Mouse (Mus musculus): ENCODE results near the gene Rmdn2. TPM values are rescaled to one million over a fixed set of nuclear protein-coding genes. Genes with fewer than 3 reads are reported as not detected.

The Rmdn2 gene
- polyA plus RNA-seq, 1 experiment from 2014 or later, result 7.2 TPM

- TF ChIP-seq CTCF (IDR thresholded peaks at IDR 0.05; ENCODE audit: low read depth), result 0 out of 2 replicates have a peak, but pooled peaks have one; percentile 1
- peak; percentile 77 for TF ChIP-seq EP300 (optimal IDR thresholded peaks at IDR 0.05)
- no peak for DNase-seq (ENCODE audit: low spot score)
- no peak overlapping the region for H3K4me3 ChIP-seq (ENCODE audit: low read depth, low read length)
- 0 out of 2 replicates have a peak, but pooled peaks cover 6% of the 10 kb centered on the region for H3K4me1 ChIP-seq (replicated peaks; ENCODE audit: control insufficient read depth, insufficient read depth)
- peak; percentile 74; the same call in 1 of the 2 replicates for ATAC-seq (ENCODE audit: low FRiP score, low TSS enrichment)
- H3K27ac ChIP-seq (replicated peaks), result peak overlapping the region; percentile 49
- WGBS, result 18% methylated on average over 16 of the region's 16 CpGs
- no peaks in the 10 kb centered on the region for H3K9me3 ChIP-seq (ENCODE audit: control insufficient read depth, low read length)
- no peaks in the 10 kb centered on the region for H3K36me3 ChIP-seq (ENCODE audit: control insufficient read depth, insufficient read depth, low read length)
- H3K9ac ChIP-seq (ENCODE audit: low read length), result no peak overlapping the region
- H3K4me2 ChIP-seq (replicated peaks; ENCODE audit: low read depth), result peak overlapping the region; percentile 41
- no peaks in the 10 kb centered on the region for H3K27me3 ChIP-seq (ENCODE audit: control insufficient read depth, insufficient read depth, low read length)
Observed at GRCm38 (mm10) chr17:79728585-79729503, 117.2 kb downstream of the Rmdn2 start.

DNA sequence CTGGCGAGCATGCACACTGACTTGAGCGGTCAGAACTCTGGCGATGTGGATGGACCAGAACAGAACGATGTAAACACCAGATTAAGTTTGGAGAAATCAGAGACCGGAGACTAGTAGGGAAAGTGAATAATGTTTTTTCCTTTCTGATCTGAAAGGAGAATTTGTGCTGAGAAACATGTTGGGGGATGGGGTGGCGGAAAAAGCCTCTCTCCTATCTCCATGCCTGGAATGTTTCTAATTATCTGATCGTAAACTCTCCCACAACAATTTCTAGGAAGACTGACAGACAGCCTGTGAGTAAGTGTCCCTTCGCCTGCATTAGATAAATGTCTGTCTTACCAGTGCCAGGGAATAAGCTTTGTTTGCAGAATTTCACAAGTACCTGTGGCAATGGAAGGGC is 119.3 kb downstream of the Rmdn2 start:
- Histone ChIP-seq H3K9me3 (ENCODE audit: control insufficient read depth, low read length) (no peaks in the 10 kb centered on the region), H3K9ac (ENCODE audit: low read length) (no peak overlapping the region), H3K27me3 (ENCODE audit: control insufficient read depth, insufficient read depth, low read length) (no peaks in the 10 kb centered on the region), H3K27ac (replicated peaks) (no peak overlapping the region), H3K4me2 (replicated peaks; ENCODE audit: low read depth) (no peak overlapping the region), H3K4me3 (ENCODE audit: low read depth, low read length) (no peak overlapping the region), H3K36me3 (ENCODE audit: control insufficient read depth, insufficient read depth, low read length) (no peaks in the 10 kb centered on the region), H3K4me1 (replicated peaks; ENCODE audit: control insufficient read depth, insufficient read depth) (0 out of 2 replicates have a peak, but pooled peaks cover 6% of the 10 kb centered on the region)
- WGBS, result 47% methylated on average over 8 of the region's 8 CpGs
- ATAC-seq (ENCODE audit: low FRiP score, low TSS enrichment) (no peak), DNase-seq (ENCODE audit: low spot score) (no peak)
- no peak for TF ChIP-seq EP300 (optimal IDR thresholded peaks at IDR 0.05)

- H3K9me3 ChIP-seq (ENCODE audit: control insufficient read depth, low read length), result no peaks in the 10 kb centered on the region
- no peak overlapping the region for H3K9ac ChIP-seq (ENCODE audit: low read length)
- no peak for ATAC-seq (ENCODE audit: low FRiP score, low TSS enrichment)
- H3K4me3 ChIP-seq (ENCODE audit: low read depth, low read length), result no peak overlapping the region
- no peak overlapping the region for H3K27ac ChIP-seq (replicated peaks)
- no peaks in the 10 kb centered on the region for H3K27me3 ChIP-seq (ENCODE audit: control insufficient read depth, insufficient read depth, low read length)
- no peak for TF ChIP-seq EP300 (optimal IDR thresholded peaks at IDR 0.05)
- TF ChIP-seq CTCF (IDR thresholded peaks at IDR 0.05; ENCODE audit: low read depth), result no peak
- H3K36me3 ChIP-seq (ENCODE audit: control insufficient read depth, insufficient read depth, low read length), result no peaks in the 10 kb centered on the region
- H3K4me2 ChIP-seq (replicated peaks; ENCODE audit: low read depth), result no peak overlapping the region
- DNase-seq (ENCODE audit: low spot score), result no peak
- H3K4me1 ChIP-seq (replicated peaks; ENCODE audit: control insufficient read depth, insufficient read depth), result 0 out of 2 replicates have a peak, but pooled peaks cover 5% of the 10 kb centered on the region
- WGBS, result 42% methylated on average over 4 of the region's 4 CpGs
Observed at GRCm38 (mm10) chr17:79733039-79733438, 121.4 kb downstream of the Rmdn2 start.

DNA sequence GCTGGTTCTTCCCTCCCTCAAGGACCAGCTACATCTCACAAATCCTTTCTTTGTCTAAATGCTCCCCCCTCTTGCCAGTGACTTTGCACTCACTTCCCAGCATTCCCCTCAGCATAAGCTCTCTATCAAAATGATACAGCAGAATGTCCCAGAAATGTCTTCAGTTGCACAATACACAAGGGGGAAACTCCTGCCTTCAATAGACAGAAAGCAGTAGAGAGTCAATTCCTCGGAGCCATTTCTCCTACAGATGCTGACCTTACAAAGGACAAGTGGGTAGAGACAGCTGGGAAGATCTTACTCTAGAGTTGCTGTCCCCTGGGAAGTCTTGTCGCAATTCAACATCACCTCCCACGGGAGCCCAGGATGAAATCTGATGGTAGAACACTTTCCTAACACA is 125.9 kb downstream of the Rmdn2 start:
- no peak overlapping the region for H3K4me3 ChIP-seq (ENCODE audit: low read depth, low read length)
- no peak for TF ChIP-seq EP300 (optimal IDR thresholded peaks at IDR 0.05)
- TF ChIP-seq CTCF (IDR thresholded peaks at IDR 0.05; ENCODE audit: low read depth), result no peak
- no peaks in the 10 kb centered on the region for H3K27me3 ChIP-seq (ENCODE audit: control insufficient read depth, insufficient read depth, low read length)
- no peak overlapping the region for H3K9ac ChIP-seq (ENCODE audit: low read length)
- no peak overlapping the region for H3K27ac ChIP-seq (replicated peaks)
- H3K9me3 ChIP-seq (ENCODE audit: control insufficient read depth, low read length), result no peaks in the 10 kb centered on the region
- WGBS, result 78% methylated on average over 3 of the region's 3 CpGs
- H3K4me2 ChIP-seq (replicated peaks; ENCODE audit: low read depth), result no peak overlapping the region
- no peak for ATAC-seq (ENCODE audit: low FRiP score, low TSS enrichment)
- no peak for DNase-seq (ENCODE audit: low spot score)
- H3K4me1 ChIP-seq (replicated peaks; ENCODE audit: control insufficient read depth, insufficient read depth), result no peaks in the 10 kb centered on the region; the same call in 1 of the 2 replicates
- no peaks in the 10 kb centered on the region for H3K36me3 ChIP-seq (ENCODE audit: control insufficient read depth, insufficient read depth, low read length)

DNA sequence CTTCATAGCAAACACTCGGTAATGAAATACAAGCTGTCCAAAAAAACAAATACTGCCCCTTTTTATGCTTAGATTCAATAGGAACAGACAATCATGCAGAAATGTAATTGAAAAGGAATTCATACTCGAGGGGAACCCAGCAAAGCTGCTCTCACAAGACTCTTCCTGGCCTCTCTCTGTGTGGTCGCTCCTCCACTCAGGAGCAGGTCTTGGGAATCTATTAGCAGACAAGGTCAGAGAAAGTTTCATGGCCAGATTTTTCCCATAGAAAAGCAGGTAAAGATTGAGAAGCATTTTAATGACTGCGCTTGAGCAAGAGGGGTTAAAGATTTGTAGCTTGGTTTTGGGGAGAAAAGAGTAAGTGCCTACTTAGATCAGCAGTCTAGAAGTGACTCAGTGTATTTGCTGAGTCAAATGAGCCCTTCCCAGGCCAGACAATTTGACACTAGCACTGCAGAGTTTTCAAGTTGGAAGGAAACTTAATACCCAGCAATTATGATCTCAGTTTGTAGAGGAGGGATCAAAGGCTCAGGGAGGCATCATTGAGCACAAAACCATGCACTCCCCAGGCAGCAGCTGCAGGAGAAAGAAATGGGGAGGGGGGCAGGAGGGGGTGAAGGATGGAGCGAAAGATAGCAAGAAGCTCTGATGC is 127.3 kb downstream of the Rmdn2 start:
- no peak overlapping the region for H3K9ac ChIP-seq (ENCODE audit: low read length)
- no peak for ATAC-seq (ENCODE audit: low FRiP score, low TSS enrichment)
- H3K9me3 ChIP-seq (ENCODE audit: control insufficient read depth, low read length), result no peaks in the 10 kb centered on the region
- no peaks in the 10 kb centered on the region for H3K27me3 ChIP-seq (ENCODE audit: control insufficient read depth, insufficient read depth, low read length)
- H3K36me3 ChIP-seq (ENCODE audit: control insufficient read depth, insufficient read depth, low read length), result no peaks in the 10 kb centered on the region
- WGBS, result 44% methylated on average over 5 of the region's 5 CpGs
- TF ChIP-seq EP300 (optimal IDR thresholded peaks at IDR 0.05) (no peak), CTCF (IDR thresholded peaks at IDR 0.05; ENCODE audit: low read depth) (no peak)
- no peak overlapping the region for H3K4me3 ChIP-seq (ENCODE audit: low read depth, low read length)
- no peak overlapping the region for H3K27ac ChIP-seq (replicated peaks)
- H3K4me1 ChIP-seq (replicated peaks; ENCODE audit: control insufficient read depth, insufficient read depth), result no peaks in the 10 kb centered on the region; the same call in 1 of the 2 replicates
- H3K4me2 ChIP-seq (replicated peaks; ENCODE audit: low read depth), result no peak overlapping the region
- DNase-seq (ENCODE audit: low spot score), result no peak

All from stomach, postnatal 0 days (tissue).